Mouse (Mus musculus): Measurements from ENCODE around the gene Zbtb16. TPM values are rescaled to one million over a fixed set of nuclear protein-coding genes. Genes with fewer than 3 reads are reported as not detected.
A peak's percentile ranks its signal among the peaks of the same experiment; 100 is the strongest.

Gene Zbtb16
- polyA plus RNA-seq, 1 experiment from 2014 or later, result 1.9 TPM

DNA sequence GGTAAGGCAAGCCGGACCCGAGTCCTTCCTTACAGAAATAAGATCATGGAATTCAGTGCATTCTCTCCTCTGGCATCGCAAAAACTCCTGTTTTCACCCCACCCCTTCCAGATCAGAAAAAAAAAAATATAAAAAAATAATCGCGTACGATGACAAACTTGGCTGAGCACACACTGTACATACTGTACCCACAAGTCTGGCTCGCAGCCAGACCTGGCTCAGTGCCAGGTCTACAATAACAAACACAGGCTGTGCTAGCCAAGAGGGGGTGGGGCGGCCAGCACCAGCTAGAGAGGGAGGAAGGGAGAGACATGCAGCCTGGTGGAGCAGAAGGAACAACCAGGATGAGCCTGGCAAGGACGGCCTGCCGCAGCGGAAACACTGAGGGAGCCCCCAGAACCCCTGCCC lies 95.9 kb downstream of the Zbtb16 start:
- Histone ChIP-seq H3K9me3 (ENCODE audit: control insufficient read depth, low read length) (no peaks in the 10 kb centered on the region), H3K36me3 (ENCODE audit: control insufficient read depth, insufficient read depth, low read length) (no peaks in the 10 kb centered on the region), H3K4me3 (ENCODE audit: low read length) (0 out of 2 replicates have a peak overlapping the region, but pooled peaks have one; percentile 4), H3K4me1 (ENCODE audit: control insufficient read depth, insufficient read depth, low read length) (peaks cover 28% of the 10 kb centered on the region), H3K9ac (ENCODE audit: low read depth, low read length) (peak overlapping the region; percentile 38), H3K4me2 (ENCODE audit: low read depth, low read length) (peak overlapping the region; percentile 21; the same call in 1 of the 2 replicates), H3K27ac (ENCODE audit: low read length) (peak overlapping the region; percentile 55), H3K27me3 (replicated peaks; ENCODE audit: control insufficient read depth, insufficient read depth, low read length) (no peaks in the 10 kb centered on the region)
- 15% methylated on average over 11 of the region's 11 CpGs for WGBS
- peak; percentile 92 for ATAC-seq

DNA sequence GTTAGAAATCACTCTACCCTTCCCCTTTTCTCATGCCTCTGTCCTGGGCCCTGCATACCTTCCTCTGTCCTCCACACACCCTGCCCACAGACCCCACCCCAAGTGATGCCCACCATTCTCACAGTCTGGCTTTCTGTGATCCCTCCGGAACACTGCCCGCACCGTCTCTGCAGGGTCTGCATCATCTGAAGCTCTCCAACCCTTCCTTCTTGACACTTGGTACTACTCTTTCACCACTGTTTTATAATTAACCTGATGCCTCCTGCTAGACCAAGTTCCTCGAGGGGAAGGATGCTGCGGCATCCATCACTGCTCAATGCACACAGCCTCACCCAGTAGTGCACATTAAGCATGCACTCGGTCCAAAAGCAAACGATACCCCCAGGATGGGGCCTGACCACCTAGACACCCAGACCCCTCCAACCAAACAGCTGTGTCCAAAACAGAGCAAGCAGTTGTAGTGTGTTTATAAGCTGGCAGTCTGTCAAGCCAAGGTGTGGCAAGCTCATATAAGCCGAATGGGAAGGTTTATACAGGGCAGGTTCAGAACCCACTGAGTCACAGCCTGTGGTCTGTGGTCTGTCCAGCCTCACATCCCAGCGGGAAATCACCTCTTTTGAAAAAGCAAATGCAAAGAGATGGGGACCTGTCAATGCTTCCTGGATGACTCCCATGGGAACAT lies 97.1 kb downstream of the Zbtb16 start:
- Histone ChIP-seq H3K4me2 (ENCODE audit: low read depth, low read length) (no peak overlapping the region), H3K27me3 (replicated peaks; ENCODE audit: control insufficient read depth, insufficient read depth, low read length) (no peaks in the 10 kb centered on the region), H3K36me3 (ENCODE audit: control insufficient read depth, insufficient read depth, low read length) (no peaks in the 10 kb centered on the region), H3K4me1 (ENCODE audit: control insufficient read depth, insufficient read depth, low read length) (peaks cover 33% of the 10 kb centered on the region), H3K4me3 (ENCODE audit: low read length) (no peak overlapping the region), H3K9ac (ENCODE audit: low read depth, low read length) (no peak overlapping the region), H3K27ac (ENCODE audit: low read length) (no peak overlapping the region), H3K9me3 (ENCODE audit: control insufficient read depth, low read length) (no peaks in the 10 kb centered on the region)
- ATAC-seq, result no peak
- WGBS, result 80% methylated on average over 9 of the region's 9 CpGs

DNA sequence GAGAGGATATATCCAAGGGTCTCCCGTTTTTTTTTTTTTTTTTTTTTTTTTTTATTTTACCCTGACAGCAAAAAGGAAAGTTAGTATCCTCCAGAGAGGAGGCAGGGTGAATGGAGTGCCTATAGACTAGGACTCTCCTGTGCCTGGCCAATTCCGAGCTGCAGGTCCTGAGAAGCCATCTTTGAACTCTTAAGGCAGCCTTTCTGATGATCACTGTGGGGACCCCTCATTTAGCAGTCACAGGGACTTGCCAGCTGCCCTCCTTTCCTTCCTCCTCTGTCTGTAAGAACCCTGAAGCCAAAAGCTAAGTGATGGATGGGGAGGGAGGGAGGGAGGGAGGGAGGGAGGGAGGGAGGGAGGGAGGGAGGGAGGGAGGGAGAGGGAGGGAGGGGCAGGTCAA lies 98.1 kb downstream of the Zbtb16 start:
- no peaks in the 10 kb centered on the region for H3K27me3 ChIP-seq (replicated peaks; ENCODE audit: control insufficient read depth, insufficient read depth, low read length)

DNA sequence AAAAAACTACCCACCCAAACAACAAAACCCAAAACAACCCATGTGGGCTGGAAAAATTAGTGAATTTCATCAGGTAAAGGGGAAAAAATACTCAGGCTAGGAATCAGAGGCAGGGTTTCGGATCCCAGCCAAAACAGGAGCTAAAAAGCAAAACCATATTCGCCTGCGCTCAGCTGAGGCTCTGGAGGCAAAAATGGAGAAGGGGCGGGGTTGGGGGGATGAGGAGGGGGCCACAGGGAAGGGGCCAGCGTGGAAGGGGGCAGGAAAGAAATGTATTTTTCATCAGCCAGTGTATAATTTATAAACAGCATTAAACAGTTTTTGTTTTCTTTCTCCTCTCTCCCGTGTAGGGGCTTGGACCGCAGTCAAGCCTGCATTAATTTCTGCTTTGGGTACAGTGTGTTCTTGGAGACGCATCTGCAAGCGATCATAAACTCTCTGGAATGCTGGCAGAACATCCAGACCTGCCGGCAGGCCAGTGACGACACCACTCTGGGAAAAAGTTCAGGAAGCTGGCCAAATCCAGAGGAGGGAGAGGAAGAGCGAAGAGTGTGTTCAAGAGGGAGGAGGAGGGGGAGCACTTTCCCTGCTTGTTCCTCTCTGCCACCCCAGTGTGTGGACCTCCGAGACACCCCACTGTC lies 98.7 kb downstream of the Zbtb16 start:
- H3K4me3 ChIP-seq (ENCODE audit: low read length), result peak overlapping the region; percentile 3; the same call in 1 of the 2 replicates
- peak overlapping the region; percentile 26; the same call in 1 of the 2 replicates for H3K9ac ChIP-seq (ENCODE audit: low read depth, low read length)
- peak; percentile 63 for ATAC-seq
- H3K4me1 ChIP-seq (ENCODE audit: control insufficient read depth, insufficient read depth, low read length), result peaks cover 44% of the 10 kb centered on the region
- H3K27me3 ChIP-seq (replicated peaks; ENCODE audit: control insufficient read depth, insufficient read depth, low read length), result no peaks in the 10 kb centered on the region
- 35% methylated on average over 13 of the region's 13 CpGs for WGBS
- H3K9me3 ChIP-seq (ENCODE audit: control insufficient read depth, low read length), result no peaks in the 10 kb centered on the region
- H3K36me3 ChIP-seq (ENCODE audit: control insufficient read depth, insufficient read depth, low read length), result no peaks in the 10 kb centered on the region
- H3K4me2 ChIP-seq (ENCODE audit: low read depth, low read length), result peak overlapping the region; percentile 33
- peak overlapping the region; percentile 82 for H3K27ac ChIP-seq (ENCODE audit: low read length)

More for the DNA sequence above, 98.1 kb downstream of the Zbtb16 start:
- Histone ChIP-seq H3K4me1 (ENCODE audit: control insufficient read depth, insufficient read depth, low read length) (peaks cover 41% of the 10 kb centered on the region), H3K9ac (ENCODE audit: low read depth, low read length) (no peak overlapping the region), H3K36me3 (ENCODE audit: control insufficient read depth, insufficient read depth, low read length) (no peaks in the 10 kb centered on the region), H3K4me3 (ENCODE audit: low read length) (no peak overlapping the region), H3K4me2 (ENCODE audit: low read depth, low read length) (no peak overlapping the region), H3K27ac (ENCODE audit: low read length) (peak overlapping the region; percentile 78), H3K9me3 (ENCODE audit: control insufficient read depth, low read length) (no peaks in the 10 kb centered on the region)
- WGBS, result 18% methylated on average over 2 of the region's 2 CpGs
- ATAC-seq, result no peak; the same call in 1 of the 2 replicates

DNA sequence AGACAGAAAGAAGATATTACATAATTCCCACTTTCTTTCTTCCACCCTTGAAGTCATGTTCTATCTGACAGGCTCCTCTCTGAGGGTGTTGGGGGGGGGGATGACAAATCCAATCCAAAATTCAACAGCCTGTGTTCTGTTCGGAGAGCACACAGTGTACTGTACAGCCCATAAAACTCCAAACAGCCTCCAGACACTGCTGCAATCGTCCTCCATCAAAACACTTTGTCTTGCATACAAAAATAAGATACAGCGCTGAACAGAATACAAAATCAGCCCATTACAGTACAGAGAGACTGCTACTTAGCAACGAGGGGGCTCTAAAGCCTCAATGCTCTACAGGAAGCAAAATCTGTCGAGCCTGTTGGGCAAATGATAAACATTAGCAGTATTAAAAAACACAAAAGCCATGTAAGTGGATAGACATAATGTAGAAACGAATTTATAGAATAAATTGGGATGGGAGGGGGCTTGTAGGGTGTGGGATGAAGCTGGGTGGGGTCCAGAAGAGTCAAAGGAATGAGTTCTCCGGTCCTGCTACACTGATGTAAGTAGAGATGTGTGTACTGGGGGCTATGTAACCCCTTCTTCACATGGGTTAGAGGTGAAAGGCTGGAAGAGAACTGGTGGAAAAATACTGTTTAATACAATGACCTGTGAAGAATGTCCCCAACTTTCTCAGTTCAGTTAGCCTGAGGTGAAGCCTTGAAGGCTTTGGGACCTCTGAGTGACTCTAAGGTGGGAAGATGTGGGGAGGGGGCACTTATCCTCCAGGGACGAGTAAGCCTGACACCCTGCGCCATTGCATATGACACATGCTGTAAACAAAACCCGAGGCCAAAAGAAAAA lies 99.4 kb downstream of the Zbtb16 start:
- peak overlapping the region; percentile 3; the same call in 1 of the 2 replicates for H3K4me3 ChIP-seq (ENCODE audit: low read length)
- no peaks in the 10 kb centered on the region for H3K9me3 ChIP-seq (ENCODE audit: control insufficient read depth, low read length)
- no peak for ATAC-seq
- WGBS, result 41% methylated on average over 10 of the region's 10 CpGs
- peak overlapping the region; percentile 26 for H3K9ac ChIP-seq (ENCODE audit: low read depth, low read length)
- no peaks in the 10 kb centered on the region for H3K36me3 ChIP-seq (ENCODE audit: control insufficient read depth, insufficient read depth, low read length)
- no peaks in the 10 kb centered on the region for H3K27me3 ChIP-seq (replicated peaks; ENCODE audit: control insufficient read depth, insufficient read depth, low read length)
- H3K4me1 ChIP-seq (ENCODE audit: control insufficient read depth, insufficient read depth, low read length), result peaks cover 44% of the 10 kb centered on the region
- peak overlapping the region; percentile 33 for H3K4me2 ChIP-seq (ENCODE audit: low read depth, low read length)
- peak overlapping the region; percentile 82 for H3K27ac ChIP-seq (ENCODE audit: low read length)

DNA sequence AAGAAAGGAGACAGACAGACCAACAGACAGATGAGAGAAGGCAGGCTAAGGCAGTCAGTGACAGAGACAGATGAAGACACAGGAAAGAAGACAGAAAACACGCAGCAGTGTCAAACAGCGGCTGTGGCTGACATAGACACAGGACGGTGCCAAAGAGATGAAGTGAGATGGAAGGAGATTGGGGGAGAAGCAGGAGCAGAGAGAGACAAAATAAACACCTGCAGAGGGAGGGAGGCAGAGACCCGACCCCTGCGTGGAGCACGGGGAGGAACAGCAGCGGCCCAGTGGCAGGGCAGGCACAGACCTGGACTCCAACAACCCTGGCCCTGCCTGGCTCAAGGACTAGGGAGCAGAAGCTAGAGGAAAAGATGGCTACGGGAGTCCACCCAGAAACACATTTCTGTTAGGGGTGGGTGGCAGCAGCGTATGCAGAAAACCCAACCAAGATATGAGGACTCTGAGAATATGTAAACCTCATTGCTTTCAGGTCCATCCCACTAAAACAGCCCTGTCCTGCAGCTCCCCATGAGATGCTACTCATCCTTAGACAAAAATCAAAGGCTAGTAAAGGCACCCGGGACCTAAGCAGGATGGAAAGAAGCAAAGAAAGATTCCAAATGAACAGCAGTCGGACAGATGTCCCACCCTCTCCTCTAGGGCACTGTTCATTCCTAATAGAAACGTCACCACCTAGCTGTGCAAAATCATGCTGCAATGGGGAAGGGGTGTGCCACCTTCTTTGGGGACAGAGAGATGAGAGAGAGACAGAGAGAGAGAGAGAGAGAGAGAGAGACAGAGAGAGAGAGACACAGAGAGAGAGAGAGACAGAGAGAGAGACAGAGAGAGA lies 100.3 kb downstream of the Zbtb16 start:
- WGBS, result 43% methylated on average over 12 of the region's 12 CpGs
- peaks cover 40% of the 10 kb centered on the region for H3K4me1 ChIP-seq (ENCODE audit: control insufficient read depth, insufficient read depth, low read length)

DNA sequence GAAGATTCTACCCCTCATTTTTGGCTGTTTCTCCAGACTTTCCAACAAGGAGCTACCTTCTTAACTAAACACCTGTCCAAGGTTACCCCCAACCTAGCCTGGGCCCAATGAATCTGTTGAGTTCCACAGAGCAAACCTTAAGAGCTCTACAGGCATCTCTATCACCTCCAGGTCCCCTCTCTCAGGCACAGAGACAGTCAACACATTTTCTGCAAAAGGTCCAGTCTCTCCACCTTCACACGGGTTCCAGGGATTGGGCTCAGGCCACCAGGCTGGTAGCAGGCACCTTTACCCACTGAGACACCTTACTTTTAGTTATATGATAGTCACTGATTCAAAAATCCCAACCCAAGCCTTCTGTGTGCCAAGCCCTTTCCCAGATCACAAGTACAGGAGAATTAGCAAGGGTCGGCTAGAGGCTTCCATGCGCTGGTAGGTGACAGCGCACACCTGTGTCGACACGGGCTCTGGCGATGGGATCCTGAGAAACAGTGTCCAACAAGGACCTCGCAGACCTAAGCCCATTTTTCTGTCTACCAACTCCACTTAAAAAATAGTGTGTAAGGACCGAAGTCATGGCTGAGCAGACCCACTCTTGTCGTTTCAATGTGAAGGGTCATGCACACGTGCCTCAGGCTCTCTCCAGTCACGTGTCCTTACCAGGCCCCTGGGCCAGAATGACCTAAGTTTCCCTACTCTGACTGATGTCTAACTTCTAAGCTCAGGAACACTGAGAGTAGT lies 101.1 kb downstream of the Zbtb16 start:
- H3K9me3 ChIP-seq (ENCODE audit: control insufficient read depth, low read length), result no peaks in the 10 kb centered on the region
- H3K27me3 ChIP-seq (replicated peaks; ENCODE audit: control insufficient read depth, insufficient read depth, low read length), result no peaks in the 10 kb centered on the region
- H3K4me3 ChIP-seq (ENCODE audit: low read length), result no peak overlapping the region
- no peak overlapping the region for H3K27ac ChIP-seq (ENCODE audit: low read length)
- H3K4me1 ChIP-seq (ENCODE audit: control insufficient read depth, insufficient read depth, low read length), result peaks cover 35% of the 10 kb centered on the region
- no peaks in the 10 kb centered on the region for H3K36me3 ChIP-seq (ENCODE audit: control insufficient read depth, insufficient read depth, low read length)
- ATAC-seq, result no peak
- 82% methylated on average over 12 of the region's 12 CpGs for WGBS
- no peak overlapping the region for H3K4me2 ChIP-seq (ENCODE audit: low read depth, low read length)
- no peak overlapping the region for H3K9ac ChIP-seq (ENCODE audit: low read depth, low read length)

More for the DNA sequence above, 100.3 kb downstream of the Zbtb16 start:
- no peaks in the 10 kb centered on the region for H3K36me3 ChIP-seq (ENCODE audit: control insufficient read depth, insufficient read depth, low read length)
- no peaks in the 10 kb centered on the region for H3K9me3 ChIP-seq (ENCODE audit: control insufficient read depth, low read length)
- H3K27me3 ChIP-seq (replicated peaks; ENCODE audit: control insufficient read depth, insufficient read depth, low read length), result no peaks in the 10 kb centered on the region
- H3K4me2 ChIP-seq (ENCODE audit: low read depth, low read length), result no peak overlapping the region
- no peak overlapping the region for H3K9ac ChIP-seq (ENCODE audit: low read depth, low read length)
- no peak overlapping the region for H3K4me3 ChIP-seq (ENCODE audit: low read length)
- no peak for ATAC-seq
- H3K27ac ChIP-seq (ENCODE audit: low read length), result no peak overlapping the region

DNA sequence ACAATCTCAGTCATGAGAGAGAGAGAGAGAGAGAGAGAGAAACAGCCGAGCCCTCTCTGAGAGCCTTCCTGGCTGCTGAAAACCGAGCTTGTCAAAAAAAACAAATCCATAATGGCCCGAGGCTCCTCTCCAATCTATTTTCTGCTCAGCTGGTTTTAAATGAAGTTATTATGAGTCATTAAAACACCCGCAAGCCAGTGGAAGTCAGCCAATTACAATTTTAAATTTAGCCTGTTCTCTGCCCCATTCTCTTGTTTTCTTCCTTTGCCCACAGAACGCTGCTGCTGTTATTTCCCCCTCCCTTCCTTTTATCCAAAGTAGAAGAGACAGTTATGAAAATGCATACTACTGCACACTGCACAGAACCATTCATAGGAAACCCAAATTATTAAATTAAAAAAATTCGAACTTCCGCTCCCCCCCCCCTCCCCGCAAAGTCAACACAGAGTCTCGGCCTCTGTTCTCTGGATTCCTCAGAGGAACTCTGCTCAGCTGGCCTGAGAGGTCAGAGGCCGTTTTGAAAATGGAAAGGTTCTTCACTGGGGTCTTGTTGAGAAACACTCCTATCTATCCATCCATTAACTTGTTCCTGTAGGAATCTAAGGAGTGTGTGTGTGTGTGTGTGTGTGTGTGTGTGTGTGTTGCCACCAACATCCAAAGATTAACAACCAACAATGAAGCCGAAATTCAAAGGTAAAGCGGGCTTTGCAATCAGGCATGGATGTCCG lies 102.0 kb downstream of the Zbtb16 start:
- 46% methylated on average over 13 of the region's 13 CpGs for WGBS
- Histone ChIP-seq H3K4me1 (ENCODE audit: control insufficient read depth, insufficient read depth, low read length) (peaks cover 30% of the 10 kb centered on the region), H3K27ac (ENCODE audit: low read length) (no peak overlapping the region; the same call in 1 of the 2 replicates), H3K9ac (ENCODE audit: low read depth, low read length) (no peak overlapping the region), H3K36me3 (ENCODE audit: control insufficient read depth, insufficient read depth, low read length) (no peaks in the 10 kb centered on the region), H3K4me3 (ENCODE audit: low read length) (no peak overlapping the region), H3K27me3 (replicated peaks; ENCODE audit: control insufficient read depth, insufficient read depth, low read length) (no peaks in the 10 kb centered on the region), H3K9me3 (ENCODE audit: control insufficient read depth, low read length) (no peaks in the 10 kb centered on the region), H3K4me2 (ENCODE audit: low read depth, low read length) (no peak overlapping the region)
- no peak for ATAC-seq
